Mouse (Mus musculus) 416B (cell line): ENCODE measurements around the gene Soga3.
A peak's percentile ranks its signal among the peaks of the same experiment; 100 is the strongest.

ENCODE experiments used
- DNase-seq: peaks from one replicate; pipeline ENCODE4 v3.0.0; 2011; ENCODE audit warnings: low read depth

Gene Soga3

GRCm38 (mm10) chr10:29143566-29144335 is at the start of gene Soga3:
Gene Soga3 (plus strand): TSS chr10:29143839.
- no peak for DNase-seq

DNA sequence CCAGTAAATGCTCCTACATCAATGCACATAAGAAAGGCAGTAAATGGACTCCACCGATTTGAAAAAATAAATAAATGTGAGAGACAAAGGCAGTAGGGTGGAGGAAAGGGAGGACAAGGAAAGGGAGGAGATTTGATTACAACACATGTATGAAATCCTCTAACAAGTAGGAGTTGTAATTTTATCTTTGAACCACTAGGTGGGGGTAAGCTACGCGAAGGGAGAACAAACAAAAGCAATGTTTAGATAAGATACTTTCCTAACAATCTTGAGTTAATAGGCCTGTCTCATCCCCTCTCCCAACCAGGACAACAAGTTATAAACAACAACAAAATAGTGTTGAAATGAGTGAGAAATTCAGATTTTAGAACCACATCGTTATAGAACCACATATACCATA is 36.7 kb upstream of the Soga3 start:
- DNase-seq: peak; percentile 72

GRCm38 (mm10) chr10:29142556-29143105 is 1.0 kb upstream of the Soga3 start:
- no peak for DNase-seq

DNA sequence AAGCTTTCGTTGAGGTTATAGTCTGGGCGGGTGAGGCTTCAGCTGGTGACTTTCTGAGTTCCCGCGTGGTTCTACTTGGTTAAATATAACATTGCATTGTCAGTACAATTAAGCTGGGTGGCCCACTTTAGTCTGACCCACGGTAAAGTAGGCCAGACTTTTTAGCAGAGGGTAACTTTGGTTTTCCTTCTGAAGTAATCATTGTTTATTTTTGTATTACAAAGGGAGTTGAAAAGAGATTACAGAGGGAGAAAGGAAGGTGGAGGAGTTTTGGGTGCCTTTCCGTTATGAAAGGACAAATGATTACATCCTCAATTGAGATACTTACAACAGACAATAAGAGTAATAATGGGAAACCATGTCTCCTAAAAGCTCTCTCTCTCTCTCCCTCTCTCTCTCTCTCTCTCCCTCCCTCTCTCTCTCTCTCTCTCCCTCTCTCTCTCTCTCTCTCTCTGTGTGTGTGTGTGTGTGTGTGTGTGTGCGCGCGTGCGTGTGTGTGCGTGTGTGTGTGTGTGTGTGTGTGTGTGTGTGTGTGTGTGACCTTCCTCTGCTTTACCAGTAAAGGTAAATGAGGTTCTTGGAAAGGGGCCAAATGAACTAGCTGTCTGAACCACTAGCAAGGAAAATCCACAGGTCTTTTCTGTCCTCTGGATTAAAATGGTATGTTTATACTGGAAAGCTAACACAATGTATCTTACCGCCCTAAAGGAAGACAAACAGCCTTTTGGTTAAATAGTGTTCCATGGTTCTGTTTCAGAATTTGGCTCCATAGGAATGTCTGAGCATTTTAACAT is 1.2 kb downstream of the Soga3 start:
- DNase-seq: no peak

DNA sequence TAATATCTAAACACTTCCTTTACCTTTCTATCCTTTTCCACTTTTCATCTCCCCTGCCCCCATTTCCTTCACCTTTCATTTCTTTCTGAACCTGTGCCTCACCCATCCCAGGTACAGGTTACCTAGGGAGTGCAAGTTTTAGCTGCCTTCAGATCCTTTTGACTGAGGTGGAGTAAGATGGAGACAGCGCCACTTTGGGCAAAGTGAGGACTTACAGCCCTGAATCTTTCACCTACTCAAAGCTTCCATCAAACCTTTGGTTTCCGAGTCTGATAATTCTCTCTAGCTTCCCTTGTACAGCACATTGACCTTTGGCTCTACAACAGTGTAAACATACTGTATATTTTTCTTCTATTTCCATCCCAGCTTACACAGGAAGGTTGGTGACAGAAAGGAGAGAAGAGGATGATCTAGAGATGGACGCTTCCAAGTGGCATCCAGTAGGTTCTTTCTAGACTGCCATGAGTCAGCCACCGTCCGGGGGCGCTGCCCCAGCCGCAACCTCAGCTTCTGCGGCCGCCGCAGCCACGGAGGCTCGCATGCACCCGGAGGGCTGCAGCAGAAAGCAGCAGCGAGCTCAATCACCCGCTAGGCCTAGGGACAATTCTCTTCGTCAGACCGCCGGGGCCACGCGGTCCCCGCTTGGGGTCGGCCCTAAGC is 2.7 kb downstream of the Soga3 start:
- DNase-seq: no peak

- DNase-seq: no peak
Measured at GRCm38 (mm10) chr10:29146858-29147640, 3.4 kb downstream of the Soga3 start.

DNA sequence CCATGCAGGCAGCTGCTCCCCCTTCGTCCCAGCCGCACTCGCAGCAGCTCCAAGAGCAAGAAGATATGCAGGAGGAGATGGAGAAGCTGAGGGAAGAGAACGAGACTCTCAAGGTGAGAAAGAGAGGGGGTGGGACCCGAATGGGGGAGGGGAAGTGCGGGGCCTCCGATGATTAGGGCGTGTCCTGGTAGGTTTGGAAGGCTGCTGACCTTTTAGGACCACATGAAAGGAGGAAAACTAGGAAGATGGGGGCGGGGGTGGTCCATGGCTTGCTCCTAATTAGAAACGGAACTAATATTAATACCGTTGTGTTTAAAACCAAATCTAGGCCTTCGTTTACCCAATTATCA is 4.0 kb downstream of the Soga3 start:
- no peak for DNase-seq

DNA sequence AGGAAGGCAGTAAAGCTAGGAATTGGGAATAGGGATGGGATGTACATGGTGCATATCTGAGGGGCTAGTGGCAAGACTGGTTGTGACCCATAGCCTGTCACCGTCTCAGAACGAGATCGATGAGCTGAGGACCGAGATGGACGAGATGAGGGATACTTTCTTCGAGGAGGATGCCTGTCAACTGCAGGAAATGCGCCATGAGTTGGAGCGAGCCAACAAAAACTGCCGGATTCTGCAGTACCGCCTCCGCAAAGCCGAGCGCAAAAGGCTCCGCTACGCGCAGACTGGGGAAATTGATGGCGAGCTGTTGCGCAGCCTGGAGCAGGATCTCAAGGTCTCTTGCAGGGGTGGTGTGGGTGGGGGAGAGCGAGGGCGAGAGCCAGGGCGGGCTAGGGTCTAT is 4.4 kb downstream of the Soga3 start:
- no peak for DNase-seq

GRCm38 (mm10) chr10:29155304-29155703 is 11.7 kb downstream of the Soga3 start:
- no peak for DNase-seq

DNA sequence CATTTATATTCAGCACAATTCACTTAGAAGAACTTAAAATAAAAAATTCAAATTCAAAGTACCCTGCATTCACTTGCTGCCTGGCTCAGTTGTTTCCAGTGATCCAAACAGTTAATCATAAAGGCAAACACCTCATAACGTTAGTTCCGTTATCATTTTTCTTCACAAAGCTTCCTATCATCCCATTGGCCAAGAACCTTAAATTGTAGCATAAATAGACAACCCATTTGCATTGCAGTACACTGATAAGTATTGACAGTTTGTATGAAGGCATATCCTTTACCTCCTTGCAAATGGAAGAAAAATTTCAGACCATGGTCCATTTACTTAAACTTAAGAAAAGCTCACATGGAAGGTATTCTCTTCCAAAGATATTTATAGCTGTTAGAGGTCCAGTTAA is 18.0 kb downstream of the Soga3 start:
- DNase-seq: no peak

- DNase-seq: no peak
Measured at GRCm38 (mm10) chr10:29173778-29174177, 30.1 kb downstream of the Soga3 start.

DNA sequence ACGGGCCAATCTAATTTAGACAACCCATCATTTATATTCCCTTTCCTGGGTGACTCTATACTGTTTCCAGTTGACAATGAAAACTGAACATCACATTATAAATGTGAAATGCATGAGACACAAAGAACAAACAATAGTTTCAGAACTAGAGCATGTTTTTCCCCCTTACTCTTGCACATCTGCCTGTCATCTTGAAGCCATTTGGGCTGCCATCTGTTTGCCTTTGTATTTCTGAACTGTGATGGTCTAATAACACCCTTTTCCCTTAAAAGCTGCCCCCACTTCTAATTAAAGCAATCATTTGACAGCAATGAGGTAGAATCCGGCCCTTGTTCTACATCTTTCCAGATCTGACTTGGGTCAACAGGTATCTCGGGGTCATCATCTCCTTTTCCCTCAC is 32.0 kb downstream of the Soga3 start:
- no peak for DNase-seq

DNA sequence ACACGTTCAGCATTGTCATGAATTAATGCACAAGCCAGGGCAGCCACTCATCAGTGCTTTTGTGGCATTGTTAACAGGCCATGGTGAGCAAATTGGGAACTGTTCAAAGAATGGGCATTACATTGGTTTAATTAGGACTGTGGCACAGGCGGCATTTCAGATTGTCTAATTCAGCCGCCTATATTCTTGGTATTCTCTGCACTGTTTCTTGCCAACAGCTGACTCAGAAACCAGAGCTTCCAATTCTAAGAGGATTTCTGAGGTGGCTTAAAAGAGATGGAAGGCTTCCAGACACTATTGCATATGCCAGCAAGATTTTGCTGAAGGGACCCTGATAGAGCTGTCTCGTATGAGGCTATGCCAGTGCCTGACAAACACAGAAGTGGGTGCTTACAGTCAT is 33.2 kb downstream of the Soga3 start:
- no peak for DNase-seq

DNA sequence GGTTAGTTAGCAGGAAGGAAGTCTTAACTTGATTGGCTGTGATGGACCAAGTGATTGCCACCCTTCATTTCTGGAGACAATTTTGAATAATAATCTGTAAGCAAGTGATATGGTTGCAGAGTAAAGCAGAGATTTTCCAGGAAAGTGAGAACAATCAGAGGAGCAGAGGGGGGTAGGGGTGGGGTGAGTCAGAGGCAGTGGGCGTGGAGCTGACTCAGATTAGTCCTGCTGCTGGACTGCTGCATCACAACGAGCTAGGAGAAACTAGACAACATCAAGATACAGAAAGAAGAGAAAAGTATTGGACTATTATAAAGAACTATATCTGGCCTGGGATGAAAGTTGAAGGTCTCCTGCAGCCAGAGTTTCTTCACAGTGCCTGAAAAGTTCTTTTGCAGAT is 34.4 kb downstream of the Soga3 start:
- no peak for DNase-seq

DNA sequence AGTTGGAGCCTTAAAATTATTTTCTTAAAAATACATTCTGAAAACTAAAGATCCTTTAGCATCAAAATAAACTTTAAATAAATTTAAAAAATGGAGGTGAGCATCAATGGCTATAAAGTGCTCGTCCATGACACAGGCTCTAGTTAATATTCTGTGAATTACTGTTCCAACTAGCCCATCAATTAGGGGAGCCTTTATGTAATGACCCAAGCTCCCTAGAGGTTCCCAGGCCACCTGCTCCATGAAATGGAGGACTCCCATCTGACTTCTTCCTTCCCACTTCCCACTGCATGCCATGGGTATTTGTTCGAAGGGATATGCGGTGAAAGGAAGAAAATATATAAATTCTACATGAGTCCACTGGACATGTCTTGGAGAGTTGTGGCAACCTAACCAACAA is 36.6 kb downstream of the Soga3 start:
- DNase-seq: no peak

- DNase-seq: no peak
Measured at GRCm38 (mm10) chr10:29181046-29181445, 37.4 kb downstream of the Soga3 start.

DNA sequence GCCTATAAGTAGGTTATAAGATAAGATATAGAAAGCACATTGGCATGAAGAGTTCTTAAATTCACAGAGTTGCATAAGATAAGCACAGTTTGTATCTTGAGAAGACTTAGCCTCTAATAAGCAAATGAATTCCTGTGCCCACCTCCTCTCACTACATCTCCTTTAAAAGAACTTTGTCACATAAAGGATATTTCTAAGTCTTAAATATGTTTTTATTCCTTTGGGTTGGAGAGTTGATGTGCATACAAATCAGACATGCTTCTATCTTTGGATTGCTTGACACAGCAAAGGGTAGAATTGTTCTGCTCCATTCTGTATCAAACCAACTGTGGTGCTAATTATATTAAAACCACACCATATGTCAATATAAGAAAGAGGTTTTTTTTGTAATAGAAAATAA is 50.1 kb downstream of the Soga3 start:
- DNase-seq: no peak

DNA sequence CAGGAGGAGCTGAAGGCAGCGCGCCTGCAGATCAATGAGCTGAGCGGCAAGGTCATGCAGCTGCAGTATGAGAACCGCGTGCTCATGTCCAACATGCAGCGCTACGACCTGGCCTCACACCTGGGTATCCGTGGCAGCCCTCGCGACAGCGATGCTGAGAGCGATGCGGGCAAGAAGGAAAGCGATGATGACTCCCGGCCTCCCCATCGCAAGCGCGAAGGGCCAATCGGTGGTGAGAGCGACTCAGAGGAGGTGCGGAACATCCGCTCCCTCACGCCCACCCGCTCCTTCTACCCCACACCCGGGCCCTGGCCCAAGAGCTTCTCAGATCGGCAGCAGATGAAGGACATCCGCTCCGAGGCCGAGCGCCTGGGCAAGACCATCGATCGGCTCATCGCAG is 53.2 kb downstream of the Soga3 start:
- DNase-seq: no peak

DNA sequence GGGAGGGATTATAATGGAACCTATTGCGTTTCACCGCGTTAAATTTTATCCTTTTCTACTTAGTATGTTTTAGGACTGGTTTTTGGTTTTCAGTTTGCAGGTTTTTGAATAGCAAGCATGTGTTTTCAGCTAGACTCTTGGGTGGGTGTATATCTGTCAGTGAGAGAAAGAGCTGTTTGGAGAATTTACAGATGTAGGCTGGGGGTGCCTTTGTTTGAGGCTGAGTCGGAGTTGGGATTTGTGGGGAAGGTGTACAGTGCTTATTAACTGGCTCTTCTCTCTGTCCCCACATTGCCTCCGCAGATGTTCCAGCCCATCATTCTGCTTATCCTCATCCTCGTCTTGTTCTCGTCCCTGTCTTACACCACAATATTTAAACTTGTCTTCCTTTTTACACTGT is 55.0 kb downstream of the Soga3 start, which contains the start of gene Gm49353:
Gm49353 (plus strand) TSS at position 313 of the 400 bp plus-strand sequence.
- DNase-seq: no peak

DNA sequence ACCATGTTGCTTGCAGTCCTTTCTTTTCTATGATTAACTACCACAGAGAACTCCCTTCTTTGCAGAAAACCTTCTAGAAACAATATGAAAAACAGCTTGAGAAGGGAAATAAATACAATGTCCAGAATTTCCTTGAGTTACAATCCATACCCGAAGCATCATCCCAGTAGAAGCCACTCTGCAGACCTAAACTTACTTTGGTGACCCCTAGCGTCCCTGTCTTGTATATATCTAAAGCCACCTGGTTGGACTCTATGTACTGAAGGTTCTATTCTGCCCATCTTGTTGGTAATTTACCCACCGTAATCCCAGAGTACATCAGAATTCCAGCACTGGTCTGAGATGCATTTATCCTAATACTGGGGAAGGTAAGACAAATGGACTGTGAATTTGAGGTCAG is 56.2 kb downstream of the Soga3 start:
- peak; percentile 8 for DNase-seq

GRCm38 (mm10) chr10:29200609-29201008 is 57.0 kb downstream of the Soga3 start:
- no peak for DNase-seq

- DNase-seq: peak; percentile 74
Measured at GRCm38 (mm10) chr10:29206730-29207129, 63.1 kb downstream of the Soga3 start.
